Mouse (Mus musculus) small intestine, adult 2 months (tissue): Measurements from ENCODE around the gene Gulp1.

Experiments
- CTCF ChIP-seq: fragments of 200-500 bp; IDR thresholded peaks from 2 replicates; pipeline ENCODE4 v1.5.1; 2012; ENCODE audit warnings: low read depth, mild to moderate bottlenecking, control low read depth, inconsistent platforms, low read length, moderate library complexity, mixed read lengths; ENCODE audit not compliant: insufficient replicate concordance, insufficient read length; ENCODE audit errors: extremely low read depth
- POLR2A ChIP-seq: fragments of 200-500 bp; IDR thresholded peaks from 2 replicates; pipeline ENCODE4 v1.6.1; 2012; ENCODE audit warnings: low read depth, mild to moderate bottlenecking, control low read depth, inconsistent platforms, low read length, moderate library complexity

DNA sequence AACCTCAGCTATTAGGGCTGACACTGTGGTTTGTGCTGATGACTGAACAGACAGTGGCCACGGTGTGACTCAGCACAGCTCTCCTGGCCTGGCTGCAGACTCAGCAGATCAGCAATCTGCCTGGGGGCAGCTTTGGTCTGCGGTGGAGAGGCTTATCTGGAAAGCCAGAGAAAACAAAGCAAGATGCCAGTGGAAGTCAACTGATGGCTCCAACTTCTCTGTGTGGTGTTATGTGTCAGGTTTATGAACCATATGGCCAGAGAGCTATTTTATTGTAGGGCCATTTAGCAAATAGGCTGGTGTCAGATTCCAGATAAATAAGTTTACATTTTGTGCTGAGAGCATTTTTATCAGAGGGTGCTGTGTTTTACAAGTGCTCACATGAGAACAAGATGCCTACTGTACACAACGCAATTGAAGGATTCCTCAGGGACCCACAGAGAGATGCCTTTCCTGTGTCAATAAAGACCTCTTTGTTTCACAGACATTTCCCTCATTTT is 33.6 kb downstream of the Gulp1 start:
- TF ChIP-seq CTCF (no peak), POLR2A (no peak)
